Mouse (Mus musculus) thymus, adult 2 months (tissue): Measurements from ENCODE around the gene Fbxw22.
"Not testable (repeated sequence)": the region's sequence is repeated elsewhere in the genome, so short reads cannot be mapped to it uniquely, and the experiment has no call there.

ENCODE experiments used
- CTCF ChIP-seq: fragments of 200-500 bp; IDR thresholded peaks from 2 replicates; pipeline ENCODE4 v1.5.1; 2012; ENCODE audit warnings: mild to moderate bottlenecking, control low read depth, low read length, moderate library complexity, borderline replicate concordance; ENCODE audit not compliant: control insufficient read depth, poor library complexity, insufficient read depth; ENCODE audit errors: extremely low read depth
- POLR2A ChIP-seq: fragments of 200-500 bp; IDR thresholded peaks from 2 replicates; pipeline ENCODE4 v1.6.1; 2012; ENCODE audit warnings: mild to moderate bottlenecking, low read length, control low read depth, moderate library complexity; ENCODE audit not compliant: control insufficient read depth, poor library complexity, insufficient read depth; ENCODE audit errors: extremely low read depth

DNA sequence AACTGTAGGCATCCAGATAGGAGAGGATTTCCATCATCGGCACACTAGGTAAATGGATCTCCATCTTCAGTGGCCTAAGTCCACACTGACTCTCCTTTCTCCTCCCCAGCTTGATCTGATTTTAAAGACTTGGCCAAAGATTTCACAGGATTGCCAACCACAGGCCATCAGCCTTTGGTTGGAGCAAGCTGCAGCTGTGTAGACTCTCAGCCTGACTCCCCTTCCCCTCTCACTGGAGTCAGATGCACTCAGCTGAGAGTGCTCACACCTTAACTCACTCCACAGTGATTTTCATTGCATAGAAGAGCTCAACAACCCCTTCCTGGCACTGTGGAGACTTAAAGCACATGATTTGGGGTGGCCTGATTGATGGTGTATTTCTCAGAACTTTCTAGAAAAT lies 64.5 kb downstream of the Fbxw22 start, which contains the start of gene Fbxw28:
- not testable (repeated sequence) for TF ChIP-seq POLR2A, CTCF
